In genomic region chr5:134373912-134374488, GRCm38 (mm10) we compare ENCODE assay signal across 8 mouse cellular contexts. TPM values are rescaled to one million over a fixed set of nuclear protein-coding genes. Genes with fewer than 3 reads are reported as not detected.
DNase-seq lines count a peak whose midpoint lies in the region; ATAC-seq and TF ChIP-seq lines count a peak whose summit lies in the region.

No protein-coding gene starts in this region.

- DNase-seq in forebrain, postnatal 0 days: peak; percentile 79
- peak; percentile 79 for DNase-seq in brain, embryonic 14.5 days (ENCODE audit: low read depth)
- DNase-seq in left cerebral cortex, adult 11 months (ENCODE audit: low spot score): peak; percentile 68

- TF ChIP-seq POLR2A in brain, embryonic 14.5 days (IDR thresholded peaks at IDR 0.05; ENCODE audit: borderline replicate concordance, extremely low read depth, insufficient read depth, insufficient read length, poor library complexity, severe bottlenecking): no peak
- TF ChIP-seq POLR2A in small intestine, adult 2 months (IDR thresholded peaks at IDR 0.05; ENCODE audit: low read depth, low read length): no peak

- H3K4me2 ChIP-seq in forebrain, postnatal 0 days (ENCODE audit: low read depth): no peak overlapping the region
- H3K4me2 ChIP-seq in forebrain, embryonic 12.5 days: no peak overlapping the region
- H3K4me2 ChIP-seq in hindbrain, embryonic 15.5 days: no peak overlapping the region

- no peak overlapping the region for H3K9ac ChIP-seq in forebrain, postnatal 0 days
- no peak overlapping the region for H3K9ac ChIP-seq in forebrain, embryonic 12.5 days
- H3K9ac ChIP-seq in hindbrain, embryonic 15.5 days: no peak overlapping the region

- H3K27me3 ChIP-seq in forebrain, postnatal 0 days (ENCODE audit: insufficient read depth, low read length): no peaks in the 10 kb centered on the region
- no peaks in the 10 kb centered on the region for H3K27me3 ChIP-seq in forebrain, embryonic 12.5 days
- H3K27me3 ChIP-seq in hindbrain, embryonic 15.5 days: no peaks in the 10 kb centered on the region
- H3K27me3 ChIP-seq in megakaryocyte, embryonic 14.5 days (replicated peaks): no peaks in the 10 kb centered on the region
- H3K27me3 ChIP-seq in small intestine, adult 2 months (ENCODE audit: control insufficient read depth, insufficient read depth, low read length): no peaks in the 10 kb centered on the region

- ATAC-seq in forebrain, postnatal 0 days: peak; percentile 67
- ATAC-seq in forebrain, embryonic 12.5 days (ENCODE audit: low FRiP score): no peak
- peak; percentile 57; the same call in 1 of the 2 replicates for ATAC-seq in frontal cortex, adult (ENCODE audit: low TSS enrichment)
- no peak for ATAC-seq in hindbrain, embryonic 15.5 days (ENCODE audit: low FRiP score, low read depth)

- no peaks in the 10 kb centered on the region for H3K9me3 ChIP-seq in forebrain, postnatal 0 days (ENCODE audit: low read length)
- no peaks in the 10 kb centered on the region for H3K9me3 ChIP-seq in forebrain, embryonic 12.5 days
- H3K9me3 ChIP-seq in hindbrain, embryonic 15.5 days: no peaks in the 10 kb centered on the region
- no peaks in the 10 kb centered on the region for H3K9me3 ChIP-seq in megakaryocyte, embryonic 14.5 days

- TF ChIP-seq CTCF in forebrain, postnatal 0 days (IDR thresholded peaks at IDR 0.05; ENCODE audit: low read depth): peak; percentile 90
- peak; percentile 78; the same call in 1 of the 2 replicates for TF ChIP-seq CTCF in brain, embryonic 14.5 days (IDR thresholded peaks at IDR 0.05; ENCODE audit: borderline replicate concordance, extremely low read depth, insufficient read depth, insufficient read length)
- peak; percentile 14; the same call in 1 of the 2 replicates for TF ChIP-seq CTCF in small intestine, adult 2 months (IDR thresholded peaks at IDR 0.05; ENCODE audit: extremely low read depth, insufficient read length, insufficient replicate concordance, low read depth, low read length)

- peak overlapping the region; percentile 54; the same call in 1 of the 2 replicates for H3K27ac ChIP-seq in forebrain, postnatal 0 days (ENCODE audit: low read depth, low read length)
- no peak overlapping the region for H3K27ac ChIP-seq in forebrain, embryonic 12.5 days
- peak overlapping the region; percentile 39; the same call in 1 of the 2 replicates for H3K27ac ChIP-seq in hindbrain, embryonic 15.5 days (replicated peaks)
- peak overlapping the region; percentile 72 for H3K27ac ChIP-seq in small intestine, adult 2 months (ENCODE audit: insufficient read depth, low read depth, low read length)

- peaks cover 42% of the 10 kb centered on the region for H3K36me3 ChIP-seq in forebrain, postnatal 0 days (ENCODE audit: insufficient read depth)
- H3K36me3 ChIP-seq in forebrain, embryonic 12.5 days (replicated peaks): peaks cover 72% of the 10 kb centered on the region
- H3K36me3 ChIP-seq in hindbrain, embryonic 15.5 days: peaks cover 25% of the 10 kb centered on the region
- H3K36me3 ChIP-seq in megakaryocyte, embryonic 14.5 days (replicated peaks; ENCODE audit: low read length): peaks cover 14% of the 10 kb centered on the region
- H3K36me3 ChIP-seq in small intestine, adult 2 months (ENCODE audit: control insufficient read depth, insufficient read depth, low read length): peaks cover 19% of the 10 kb centered on the region

- H3K4me1 ChIP-seq in forebrain, postnatal 0 days (ENCODE audit: insufficient read depth): no peaks in the 10 kb centered on the region
- H3K4me1 ChIP-seq in forebrain, embryonic 12.5 days: no peaks in the 10 kb centered on the region
- H3K4me1 ChIP-seq in hindbrain, embryonic 15.5 days (replicated peaks): no peaks in the 10 kb centered on the region
- H3K4me1 ChIP-seq in megakaryocyte, embryonic 14.5 days: peaks cover 20% of the 10 kb centered on the region
- H3K4me1 ChIP-seq in small intestine, adult 2 months (ENCODE audit: control insufficient read depth, insufficient read depth, insufficient read length, low read length): no peaks in the 10 kb centered on the region

- no peak overlapping the region for H3K4me3 ChIP-seq in forebrain, postnatal 0 days (ENCODE audit: low read depth, low read length)
- H3K4me3 ChIP-seq in forebrain, embryonic 12.5 days (replicated peaks): no peak overlapping the region
- no peak overlapping the region for H3K4me3 ChIP-seq in hindbrain, embryonic 15.5 days
- peak overlapping the region; percentile 71 for H3K4me3 ChIP-seq in megakaryocyte, embryonic 14.5 days (replicated peaks)
- no peak overlapping the region for H3K4me3 ChIP-seq in small intestine, adult 2 months (ENCODE audit: low read depth, low read length)

- WGBS in forebrain, postnatal 0 days: 74% methylated on average over 9 of the region's 9 CpGs
- WGBS in forebrain, embryonic 12.5 days: 82% methylated on average over 9 of the region's 9 CpGs
- 74% methylated on average over 9 of the region's 9 CpGs for WGBS in hindbrain, embryonic 15.5 days
- WGBS in small intestine, adult 2 months: 68% methylated on average over 9 of the region's 9 CpGs

RNA-seq across cellular contexts. Expression of gene Gtf2i, which starts 59.4 kb away (rescaled TPM):
- total RNA-seq in forebrain, postnatal 0 days (2014; rRNA removed): 98.3 and 120 TPM in 2 replicates
- 62.7 and 85.6 TPM in 2 replicates for polyA plus RNA-seq in forebrain, postnatal 0 days (2015; fragmentation: Nextera tagmentation; extraction: Ambion mirVana)
- 245 and 247 TPM in 2 replicates for polyA plus RNA-seq in forebrain, embryonic 12.5 days (2016; fragmentation: Nextera tagmentation; extraction: Ambion mirVana)
- polyA plus RNA-seq in brain, embryonic 14.5 days (2012; rRNA removed): 156 and 196 TPM in 2 replicates
- polyA plus RNA-seq in hindbrain, embryonic 15.5 days (2015; fragmentation: Nextera tagmentation; extraction: Ambion mirVana): 145 and 150 TPM in 2 replicates
- polyA plus RNA-seq in megakaryocyte, embryonic 14.5 days (2012; ENCODE audit: insufficient read depth, low replicate concordance): 87.1 and 333 TPM in 2 replicates
- polyA plus RNA-seq in small intestine, adult 2 months (2012; rRNA removed): 20.7 and 34.0 TPM in 2 replicates

Comparison
In these comparisons a context has a peak if more than half of its experiments do, and no peak if none do; other contexts are left out.
1. ATAC-seq: peak in forebrain, postnatal 0 days (single experiment) and frontal cortex, adult (single experiment); none in forebrain, embryonic 12.5 days (single experiment) and hindbrain, embryonic 15.5 days (single experiment).
2. CTCF ChIP-seq: peak in every context shown above with its lines; median percentile 90 in forebrain, postnatal 0 days; 78 in brain, embryonic 14.5 days; 14 in small intestine, adult 2 months.
3. Peak in every context shown above with its lines, with median percentiles within 50 percentile points of each other: DNase-seq.